Mouse (Mus musculus) lung, postnatal 10 days (tissue): ENCODE measurements around the gene Slfn1.
"Not testable (repeated sequence)": the region's sequence is repeated elsewhere in the genome, so short reads cannot be mapped to it uniquely, and the experiment has no call there.

Experiments used
- DNase-seq: peaks from one replicate; pipeline ENCODE4 v3.0.0; 2021

Slfn1 gene

DNA sequence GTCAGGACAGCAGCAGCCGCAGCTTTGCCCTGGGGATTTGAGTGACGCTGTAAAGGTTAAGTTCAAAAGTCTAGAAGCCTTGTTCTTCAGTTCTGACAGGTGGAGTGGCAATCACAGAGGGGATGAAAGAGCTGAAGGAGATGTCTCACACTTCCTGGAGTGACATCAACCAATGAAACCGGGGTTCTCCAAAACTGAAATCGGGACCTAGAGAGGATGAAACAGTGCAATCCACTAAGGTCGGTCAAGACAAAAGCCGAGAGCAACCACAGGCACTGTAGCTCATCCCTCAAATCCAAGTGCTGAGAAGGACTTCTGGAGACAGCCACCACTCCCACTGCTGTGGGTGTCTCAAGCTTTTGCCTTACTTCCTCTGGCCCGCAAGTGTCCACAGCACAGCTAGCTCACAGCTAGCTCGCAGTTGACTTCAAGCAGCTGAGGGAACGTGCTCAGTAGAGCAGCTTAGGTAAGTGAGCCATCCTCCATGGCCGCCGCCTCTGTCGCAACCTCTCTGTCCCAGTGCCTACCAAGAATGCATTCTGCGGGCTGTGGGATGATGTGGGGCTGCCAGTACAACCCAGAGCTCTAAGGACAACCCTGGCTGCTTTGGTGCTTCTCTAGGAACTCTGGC is at the start of gene Slfn1:
Gene Slfn1 (plus strand): TSS at position 253 of the 631 bp plus-strand sequence.
- DNase-seq = no peak

DNA sequence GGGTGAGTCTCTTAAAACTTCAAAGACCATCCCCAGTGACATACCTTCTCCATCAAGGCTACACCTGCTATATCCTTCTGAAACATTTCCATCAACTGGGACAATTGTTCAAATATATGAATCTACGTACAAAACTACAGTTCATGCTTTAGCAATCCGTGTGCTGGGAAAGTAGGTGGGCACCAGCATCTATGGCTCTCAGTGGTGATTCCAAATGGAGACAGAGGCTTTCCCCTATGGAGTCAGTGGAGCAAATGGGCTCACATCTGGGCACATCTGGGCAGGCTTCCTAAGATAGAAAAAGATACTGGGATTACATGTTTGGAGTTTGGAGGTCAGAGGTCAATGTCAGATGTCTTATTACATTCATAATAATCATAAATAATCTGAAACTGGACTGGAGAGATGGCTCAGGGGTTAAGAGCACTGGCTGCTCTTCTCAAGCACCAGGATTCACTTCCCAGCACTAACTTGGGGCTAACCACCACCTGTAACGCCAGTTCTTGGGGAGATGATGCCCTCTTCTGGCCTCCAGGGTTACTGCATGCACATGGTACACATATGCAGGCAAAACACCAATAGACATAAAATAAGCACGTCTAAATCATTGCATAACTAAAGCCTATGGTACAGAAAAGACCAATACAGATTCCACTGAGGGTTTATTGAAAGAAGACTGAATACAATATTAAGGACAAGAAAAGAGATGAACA is 48.5 kb upstream of the Slfn1 start:
- no peak for DNase-seq

DNA sequence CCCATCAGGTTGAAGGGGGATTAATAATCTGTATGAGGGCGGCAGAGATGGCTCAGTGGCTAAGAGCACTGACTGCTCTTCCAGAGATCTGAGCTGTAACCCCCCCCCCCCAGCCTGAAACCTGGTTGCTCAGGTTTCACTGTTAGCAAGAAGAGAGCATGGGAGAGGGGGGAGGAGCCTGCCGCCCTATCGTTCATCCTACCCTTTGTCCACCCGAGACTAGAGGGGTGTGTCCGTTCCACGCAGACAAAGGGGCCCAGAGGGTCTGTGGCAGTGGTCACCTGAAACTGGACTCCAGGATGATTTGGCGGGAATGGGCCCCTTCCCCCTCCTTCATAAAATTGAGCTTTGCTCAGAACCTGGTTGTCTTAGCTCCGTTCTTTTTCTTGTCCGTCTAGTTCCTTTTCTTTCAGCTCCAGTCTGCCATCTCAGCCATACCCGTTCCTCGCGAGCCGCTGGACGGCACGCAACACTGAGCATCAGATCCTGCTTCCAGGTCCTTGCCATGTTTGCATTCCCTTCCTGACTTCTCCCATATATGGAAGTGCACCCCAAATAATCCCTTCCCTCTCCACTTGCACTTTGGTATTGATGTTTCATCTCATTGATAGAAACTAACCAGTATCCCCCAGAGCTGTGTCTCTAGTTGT is 46.2 kb upstream of the Slfn1 start:
- no peak for DNase-seq

DNA sequence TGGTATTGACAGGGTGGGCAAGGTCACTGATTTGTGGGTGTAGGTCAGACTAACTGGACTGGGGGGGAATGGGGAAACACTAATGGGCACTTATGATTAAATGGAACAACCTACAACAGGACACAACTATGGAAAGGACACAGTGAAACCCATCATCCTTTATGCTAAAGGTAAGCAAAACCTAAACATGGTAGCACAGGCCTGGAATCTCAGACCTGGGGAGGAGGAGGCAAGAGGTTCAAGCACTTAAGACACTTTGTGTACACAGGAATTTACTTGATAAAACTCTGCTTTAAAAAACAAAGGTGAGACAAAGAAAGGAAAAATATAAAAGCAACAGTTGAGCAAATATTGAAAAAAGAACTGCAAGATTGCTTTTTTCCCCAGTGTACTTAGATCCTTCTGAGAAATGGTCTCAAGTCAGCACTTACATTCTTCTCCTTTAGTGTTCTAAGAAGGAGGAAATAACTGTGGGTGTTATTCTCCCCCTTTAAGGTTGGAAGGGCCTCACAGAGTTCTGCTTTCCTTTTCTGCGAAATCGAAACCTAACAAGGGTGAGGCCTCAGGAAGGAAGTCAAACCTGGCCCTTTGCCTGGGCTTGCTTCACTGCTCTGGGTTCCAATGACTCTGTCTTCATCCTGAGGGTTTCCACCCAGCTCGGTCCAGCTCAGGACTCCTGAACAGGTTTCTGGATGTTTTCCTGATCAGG is 38.8 kb upstream of the Slfn1 start:
- peak; percentile 85 for DNase-seq

DNA sequence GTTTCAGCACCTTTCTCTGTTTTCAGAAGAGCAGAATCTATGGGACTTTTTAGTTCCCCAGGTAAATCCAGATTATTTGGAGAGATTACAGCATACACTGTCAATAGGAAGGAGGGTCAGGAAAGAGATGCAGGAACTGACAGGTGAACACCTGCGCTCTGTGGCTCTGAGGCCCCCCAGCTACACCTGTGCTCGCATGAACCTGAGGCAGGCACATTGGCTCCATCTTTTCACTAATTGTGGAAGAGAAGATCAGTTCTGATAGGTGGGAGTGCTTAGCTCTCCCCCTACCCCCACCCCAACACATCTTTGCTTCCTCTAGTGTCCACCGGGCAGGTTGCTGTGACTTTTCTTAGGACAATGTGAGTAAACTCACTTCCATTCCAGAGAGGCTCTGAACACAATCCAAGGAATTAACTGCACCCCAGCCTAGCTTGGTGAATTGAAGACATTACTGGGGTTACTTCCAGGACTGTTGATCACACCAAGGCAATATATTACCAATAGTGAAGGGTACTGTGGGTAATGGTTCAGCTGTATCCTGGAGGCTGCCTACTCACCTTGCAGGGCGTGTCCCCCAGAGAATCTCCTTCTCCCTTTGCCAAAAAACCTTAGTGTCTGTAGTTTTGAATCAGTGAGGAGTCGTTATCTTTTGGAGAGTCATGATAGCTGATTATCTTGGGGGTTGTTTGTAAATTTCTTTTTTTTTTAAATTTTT is 38.1 kb upstream of the Slfn1 start:
- DNase-seq = no peak

DNA sequence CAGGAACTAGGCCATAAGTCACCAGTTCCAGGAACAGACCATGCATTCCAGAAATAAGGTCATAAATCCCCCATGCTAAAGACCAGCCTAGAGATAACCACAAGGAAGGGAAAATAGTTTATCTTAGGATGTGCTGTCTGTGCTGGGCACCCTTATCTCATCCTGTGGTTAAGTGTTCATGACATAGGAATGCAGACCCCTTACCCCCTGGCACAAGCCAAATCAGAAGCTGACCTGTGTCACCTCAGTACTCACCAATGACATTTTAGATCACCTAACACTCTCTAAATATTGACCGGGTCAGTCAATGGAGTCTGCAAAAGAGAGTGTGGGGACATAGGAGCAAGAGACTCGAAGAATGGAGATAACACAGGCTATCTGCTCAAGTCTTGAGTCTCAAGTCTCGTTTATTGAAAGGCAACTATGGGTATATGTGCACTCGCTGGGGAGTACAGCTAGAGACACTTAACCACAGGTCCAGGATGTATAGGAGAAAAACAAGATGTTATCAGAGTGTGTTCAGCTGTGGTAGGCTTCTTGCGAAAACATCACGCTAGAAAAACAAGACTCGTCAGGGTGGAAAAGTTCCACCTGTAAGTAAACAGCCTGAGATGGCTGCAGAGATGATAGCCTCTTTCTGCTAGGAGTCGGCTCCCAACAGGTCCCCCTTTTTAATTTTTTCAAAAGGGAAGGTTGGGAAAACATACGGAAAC is 37.0 kb upstream of the Slfn1 start:
- no peak for DNase-seq

DNA sequence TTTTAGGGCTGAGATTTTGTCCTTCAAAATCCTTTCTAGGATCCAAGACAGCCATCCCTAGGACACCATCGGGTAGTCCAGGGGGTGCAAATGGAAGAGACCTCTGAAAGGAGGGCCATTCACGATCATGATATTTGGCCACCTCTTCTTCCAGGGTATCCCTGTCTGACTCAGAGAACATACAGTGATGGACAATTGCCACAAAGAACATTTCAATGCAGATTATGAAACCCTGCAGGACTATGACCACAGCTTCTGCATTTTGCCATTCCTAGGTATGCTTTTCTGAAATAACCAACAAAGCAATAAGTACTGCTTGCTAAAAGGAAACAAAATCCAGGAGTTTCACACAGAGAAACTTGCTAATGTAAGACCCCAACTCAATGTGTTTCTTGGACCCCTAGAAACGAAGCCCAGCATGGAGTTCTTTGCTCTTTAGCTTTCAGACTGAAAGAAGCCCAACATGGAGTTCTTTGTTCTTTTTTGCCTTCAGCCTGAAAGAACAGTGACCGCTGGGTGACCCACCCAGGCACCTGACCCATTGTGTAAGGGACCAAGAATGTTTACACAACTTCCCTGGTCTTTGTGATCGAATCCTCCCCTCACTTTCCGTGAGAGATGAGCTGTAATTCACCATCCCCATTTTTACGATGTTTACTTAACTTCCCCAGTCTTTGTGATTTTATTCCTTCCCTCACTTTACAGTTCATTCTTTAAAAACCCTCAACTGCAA is 33.7 kb upstream of the Slfn1 start:
- DNase-seq = no peak

DNA sequence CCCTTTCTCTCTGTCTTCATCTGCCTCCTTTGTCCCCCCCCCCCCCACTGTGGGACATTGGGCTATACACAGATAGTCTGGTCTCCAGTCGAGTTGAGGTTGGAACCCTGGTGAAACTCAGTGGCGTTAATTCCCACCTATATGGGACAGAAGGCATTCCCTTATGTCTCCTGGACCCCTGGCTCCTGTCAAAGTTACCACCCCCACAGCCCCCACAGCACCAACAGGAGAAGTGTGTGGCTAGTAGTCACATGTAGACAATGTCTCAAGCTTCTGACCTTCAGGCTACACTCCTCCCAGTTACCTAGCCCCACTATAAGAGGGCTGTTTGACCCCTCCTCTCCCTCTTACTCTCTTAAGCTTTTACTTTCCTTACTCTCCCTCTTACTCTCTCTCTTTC is 32.5 kb upstream of the Slfn1 start:
- DNase-seq = no peak

DNA sequence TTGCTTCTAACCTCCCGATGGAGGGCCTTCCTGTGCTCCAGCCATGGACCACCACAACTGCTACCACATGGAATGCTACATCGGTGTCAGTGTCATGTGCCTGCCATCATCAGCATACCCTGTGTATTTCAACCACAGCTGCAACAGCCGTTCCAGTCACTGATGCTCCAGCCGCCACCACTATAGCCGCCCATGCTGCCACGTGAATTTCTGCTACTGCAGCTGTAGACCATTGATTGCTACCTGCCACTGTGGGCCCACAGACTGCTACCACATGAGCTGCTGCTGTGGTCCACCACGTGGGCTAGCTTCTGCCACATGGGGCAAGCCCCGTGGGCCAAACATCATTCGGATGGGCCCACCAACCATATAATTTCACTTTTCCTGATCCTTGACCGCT is 31.9 kb upstream of the Slfn1 start:
- DNase-seq = no peak

DNA sequence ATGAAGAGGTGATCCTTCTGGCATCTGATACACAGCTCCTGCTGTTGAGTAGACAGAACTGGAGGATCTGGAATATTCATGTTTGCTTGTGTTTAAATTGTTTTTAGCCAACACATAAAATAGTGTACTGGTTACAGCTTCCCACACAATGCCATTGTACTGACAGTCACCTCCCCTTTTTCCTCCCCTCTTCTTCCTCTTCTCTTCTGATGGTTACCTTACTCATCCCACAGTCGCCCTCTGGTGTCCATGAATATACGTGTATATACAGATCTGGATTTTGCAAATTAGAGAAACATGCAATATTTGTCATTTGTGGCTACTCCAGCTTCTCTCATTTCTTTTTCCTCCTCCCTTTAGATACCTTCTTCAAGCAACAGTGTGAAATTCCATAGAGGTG is 1.5 kb upstream of the Slfn1 start:
- peak; percentile 45 for DNase-seq

DNA sequence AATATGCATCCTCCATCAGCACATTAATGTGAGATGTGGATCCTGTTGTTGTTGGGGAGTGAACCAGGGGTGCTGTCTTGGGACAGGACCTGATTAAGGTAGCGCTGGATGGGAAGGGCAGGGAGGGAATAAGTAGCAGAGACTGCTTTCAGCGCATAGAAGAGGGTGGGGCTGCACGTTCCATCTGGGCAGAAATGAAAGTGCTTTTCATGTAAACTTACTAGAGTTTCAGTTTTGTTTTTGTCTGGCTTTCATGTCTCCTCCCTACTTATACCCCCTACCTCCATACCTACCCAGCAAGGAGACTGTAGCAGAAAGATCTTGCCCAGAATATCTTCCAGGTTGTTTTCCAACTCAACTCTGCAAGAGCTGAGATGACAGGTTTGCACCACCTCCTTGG is 1.4 kb downstream of the Slfn1 start:
- DNase-seq = no peak

DNA sequence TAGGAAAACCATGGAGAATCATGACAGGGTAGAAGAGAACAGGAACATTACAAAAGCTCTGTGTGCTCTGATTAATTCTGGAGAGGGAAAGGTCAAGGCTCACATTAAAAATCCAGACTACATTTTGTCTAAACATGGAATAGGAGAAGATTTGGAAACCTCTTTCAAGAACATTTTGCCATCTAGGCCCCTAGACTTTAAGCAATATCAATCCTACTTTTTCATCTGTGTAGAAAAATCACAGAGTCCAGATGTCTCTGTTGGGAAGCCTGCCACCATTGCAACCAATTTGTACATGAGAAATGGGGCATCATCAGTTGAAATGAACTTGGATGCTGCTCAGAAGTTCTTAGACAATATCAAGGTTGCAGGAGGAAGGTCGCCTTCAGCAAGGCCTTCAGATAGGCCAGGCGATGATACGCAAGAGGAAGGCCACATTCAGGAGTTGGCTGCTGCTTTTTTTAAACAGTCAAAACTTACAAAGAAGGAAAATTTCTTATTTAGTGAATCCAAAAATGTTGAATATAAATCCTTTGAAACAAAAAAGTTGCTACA is 4.6 kb downstream of the Slfn1 start:
- DNase-seq = no peak

DNA sequence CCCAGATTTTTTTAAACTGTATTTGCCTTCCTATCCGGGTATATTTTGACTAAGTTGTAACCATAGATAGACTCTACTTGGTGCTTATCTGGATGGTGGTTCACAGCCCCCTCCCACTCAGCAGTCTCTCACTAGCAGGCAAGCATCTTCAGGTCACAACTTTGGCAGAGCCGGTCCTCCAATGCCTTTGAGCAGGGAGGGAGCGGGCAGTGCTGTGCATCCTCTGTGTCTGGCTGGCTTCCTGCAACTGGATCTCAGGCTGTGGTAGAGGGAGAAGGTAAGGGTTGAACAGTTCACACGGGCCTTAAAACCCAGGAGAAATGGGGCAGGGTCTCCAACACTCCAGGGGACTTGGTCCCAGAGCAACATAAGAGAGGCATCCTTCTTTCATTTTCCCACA is 6.5 kb downstream of the Slfn1 start:
- no peak for DNase-seq

DNA sequence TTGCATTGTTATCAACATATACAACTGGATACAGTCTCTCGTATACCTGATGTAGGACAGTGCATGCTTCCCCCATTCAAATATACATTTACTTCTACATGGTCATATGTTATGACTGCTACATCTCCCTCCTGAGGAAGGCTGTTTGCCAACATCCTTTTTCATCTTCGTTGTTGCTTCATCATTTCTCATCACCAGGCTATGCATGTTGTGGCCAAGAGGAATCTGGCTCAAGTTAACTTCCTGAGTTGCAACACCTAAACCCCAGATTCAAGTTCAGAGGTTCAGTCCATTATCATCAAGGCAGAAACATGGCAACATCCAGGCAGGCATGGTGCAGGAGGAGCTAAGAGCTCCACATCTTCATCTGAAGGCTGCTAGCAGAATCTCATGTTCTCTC is 8.3 kb downstream of the Slfn1 start:
- no peak for DNase-seq

DNA sequence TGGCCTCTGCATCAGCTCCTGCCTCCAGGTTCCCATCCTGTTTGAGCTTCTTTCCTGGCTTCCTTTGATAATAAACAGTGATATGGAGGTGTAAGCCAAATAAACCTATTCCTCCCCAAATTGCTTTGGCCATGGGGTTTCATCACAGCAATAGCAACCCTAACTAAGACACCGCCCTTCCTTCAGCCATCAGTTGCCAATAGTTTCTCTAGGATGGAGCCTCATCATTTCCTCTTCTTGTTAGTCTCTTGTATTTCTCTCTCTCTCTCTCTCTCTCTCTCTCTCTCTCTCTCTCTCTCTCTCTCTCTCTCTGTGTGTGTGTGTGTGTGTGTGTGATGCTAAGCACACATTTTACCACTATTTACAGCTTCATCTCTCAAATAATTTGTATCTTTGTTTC is 9.0 kb downstream of the Slfn1 start:
- not testable (repeated sequence) for DNase-seq

DNA sequence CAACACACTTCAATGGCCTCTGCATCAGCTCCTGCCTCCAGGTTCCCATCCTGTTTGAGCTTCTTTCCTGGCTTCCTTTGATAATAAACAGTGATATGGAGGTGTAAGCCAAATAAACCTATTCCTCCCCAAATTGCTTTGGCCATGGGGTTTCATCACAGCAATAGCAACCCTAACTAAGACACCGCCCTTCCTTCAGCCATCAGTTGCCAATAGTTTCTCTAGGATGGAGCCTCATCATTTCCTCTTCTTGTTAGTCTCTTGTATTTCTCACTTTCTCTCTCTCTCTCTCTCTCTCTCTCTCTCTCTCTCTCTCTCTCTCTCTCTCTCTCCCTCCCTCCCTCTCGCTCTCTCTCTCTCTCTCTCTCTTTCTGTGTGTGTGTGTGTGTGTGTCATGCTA is 20.6 kb downstream of the Slfn1 start:
- DNase-seq = not testable (repeated sequence)

DNA sequence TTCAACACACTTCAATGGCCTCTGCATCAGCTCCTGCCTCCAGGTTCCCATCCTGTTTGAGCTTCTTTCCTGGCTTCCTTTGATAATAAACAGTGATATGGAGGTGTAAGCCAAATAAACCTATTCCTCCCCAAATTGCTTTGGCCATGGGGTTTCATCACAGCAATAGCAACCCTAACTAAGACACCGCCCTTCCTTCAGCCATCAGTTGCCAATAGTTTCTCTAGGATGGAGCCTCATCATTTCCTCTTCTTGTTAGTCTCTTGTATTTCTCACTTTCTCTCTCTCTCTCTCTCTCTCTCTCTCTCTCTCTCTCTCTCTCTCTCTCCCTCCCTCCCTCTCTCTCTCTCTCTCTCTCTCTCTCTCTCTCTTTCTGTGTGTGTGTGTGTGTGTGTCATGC is 32.3 kb downstream of the Slfn1 start:
- DNase-seq = not testable (repeated sequence)
